Mouse (Mus musculus): ENCODE data around the gene 2010109A12Rik. TPM values are rescaled to one million over a fixed set of nuclear protein-coding genes. Genes with fewer than 3 reads are reported as not detected.

2010109A12Rik gene
- polyA plus RNA-seq, 1 experiment from 2014 or later = 1.1 TPM

DNA sequence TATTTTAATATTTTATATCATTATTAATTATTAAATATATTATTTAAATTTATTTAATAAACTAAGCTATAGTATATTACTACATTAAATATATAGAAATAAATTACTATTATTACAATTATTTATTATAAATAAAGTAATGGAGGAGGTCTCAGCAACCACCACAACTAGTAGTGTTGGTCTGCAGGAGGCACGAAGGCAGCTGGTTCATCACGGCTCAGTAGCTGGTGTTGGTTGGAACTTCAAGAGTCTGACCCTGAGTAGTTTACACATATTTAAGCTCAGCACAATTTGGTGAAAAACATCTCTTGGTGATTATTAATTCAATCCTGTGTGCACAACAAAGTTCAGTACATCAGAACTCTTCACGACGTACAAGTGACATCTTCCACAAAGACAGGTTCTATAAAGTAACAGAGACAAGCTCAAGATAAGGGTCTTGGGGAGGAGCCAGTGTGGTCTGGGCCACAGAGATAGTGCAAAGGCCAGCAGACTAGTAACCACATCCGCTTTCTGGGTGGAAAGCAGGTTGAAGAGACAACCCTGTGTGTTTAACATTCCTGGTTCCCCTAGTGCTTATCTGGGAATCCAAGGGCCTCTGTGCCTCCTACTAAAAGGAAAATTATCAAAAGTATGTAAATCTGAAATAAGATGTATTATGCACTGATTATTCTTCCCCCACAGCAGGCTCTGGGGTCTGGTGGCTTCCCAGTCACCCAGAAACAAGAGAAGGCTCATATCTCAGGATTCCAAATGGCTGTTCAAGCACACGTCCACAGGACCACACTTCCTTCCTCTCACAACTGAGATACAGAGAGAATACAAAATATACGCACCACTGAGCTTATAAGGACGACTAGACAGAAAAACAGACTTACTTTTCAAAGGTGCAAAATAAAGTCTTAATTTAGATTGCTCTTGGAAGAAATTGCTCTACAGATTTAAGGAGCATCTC, 33.5 kb downstream of the 2010109A12Rik start:
- DNase-seq (ENCODE audit: low spot score) (no peak), ATAC-seq (ENCODE audit: low FRiP score, low TSS enrichment) (no peak)
- Histone ChIP-seq H3K27me3 (ENCODE audit: control insufficient read depth, insufficient read depth, low read length) (no peaks in the 10 kb centered on the region), H3K27ac (replicated peaks) (no peak overlapping the region), H3K9me3 (ENCODE audit: control insufficient read depth, low read length) (no peaks in the 10 kb centered on the region), H3K4me3 (ENCODE audit: low read depth, low read length) (no peak overlapping the region), H3K9ac (ENCODE audit: low read length) (no peak overlapping the region), H3K4me2 (replicated peaks; ENCODE audit: low read depth) (no peak overlapping the region), H3K4me1 (replicated peaks; ENCODE audit: control insufficient read depth, insufficient read depth) (no peaks in the 10 kb centered on the region), H3K36me3 (ENCODE audit: control insufficient read depth, insufficient read depth, low read length) (no peaks in the 10 kb centered on the region)
- TF ChIP-seq CTCF (IDR thresholded peaks at IDR 0.05; ENCODE audit: low read depth) (no peak), EP300 (optimal IDR thresholded peaks at IDR 0.05) (no peak)
- WGBS = 78% methylated on average over 8 of the region's 8 CpGs

DNA sequence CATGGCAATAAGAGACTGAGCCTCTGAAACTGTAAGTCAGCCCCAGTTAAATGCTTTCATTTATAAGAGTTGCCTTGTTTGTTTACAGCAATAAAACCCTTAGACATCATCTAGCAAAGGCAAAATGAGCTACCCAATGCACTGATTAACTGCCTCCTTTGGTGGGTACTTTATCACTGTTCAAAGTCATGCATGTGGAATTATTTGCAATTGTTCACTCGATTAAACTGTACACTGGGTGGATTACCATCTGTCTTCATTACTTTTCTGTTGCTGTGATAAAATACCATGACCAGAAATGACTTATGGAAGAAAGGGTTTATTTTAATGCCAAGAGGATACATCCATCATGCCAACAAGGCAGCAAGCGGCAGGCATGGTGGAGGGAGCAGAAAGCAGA, 39.0 kb downstream of the 2010109A12Rik start:
- no peaks in the 10 kb centered on the region for H3K27me3 ChIP-seq (ENCODE audit: control insufficient read depth, insufficient read depth, low read length)

DNA sequence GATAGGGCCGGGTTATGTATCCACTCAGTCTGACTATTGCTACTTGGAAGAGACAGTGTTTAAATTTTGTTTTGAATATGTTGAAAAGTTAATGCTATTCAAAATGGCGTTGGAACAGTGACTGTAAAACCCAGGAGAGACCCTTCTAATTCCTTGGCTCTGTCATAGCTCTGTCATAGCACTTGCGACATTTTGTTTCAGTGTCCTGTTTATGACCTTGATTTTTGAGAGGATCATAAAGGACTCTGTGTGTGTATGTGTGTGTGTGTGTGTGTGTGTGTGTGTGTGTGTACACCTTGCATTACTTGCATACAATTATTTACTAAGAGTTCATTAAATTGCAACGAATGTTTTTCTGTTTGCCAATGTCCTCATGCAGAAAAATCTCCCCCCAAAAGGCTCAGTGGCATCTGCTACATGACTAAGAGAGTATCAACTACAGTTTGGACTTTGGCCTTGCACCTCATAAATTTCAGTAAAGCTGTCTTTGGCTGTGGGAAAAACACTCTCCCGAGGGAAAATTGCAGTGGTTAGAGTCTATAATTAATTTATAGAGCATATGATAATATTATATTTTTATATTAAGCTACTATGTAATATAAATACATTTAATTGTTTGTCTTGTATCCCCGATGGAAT, 43.7 kb downstream of the 2010109A12Rik start:
- no peaks in the 10 kb centered on the region for H3K9me3 ChIP-seq (ENCODE audit: control insufficient read depth, low read length)
- no peaks in the 10 kb centered on the region for H3K36me3 ChIP-seq (ENCODE audit: control insufficient read depth, insufficient read depth, low read length)
- H3K4me3 ChIP-seq (ENCODE audit: low read depth, low read length) = no peak overlapping the region
- TF ChIP-seq CTCF (IDR thresholded peaks at IDR 0.05; ENCODE audit: low read depth) = no peak
- no peak for TF ChIP-seq EP300 (optimal IDR thresholded peaks at IDR 0.05)
- H3K4me1 ChIP-seq (replicated peaks; ENCODE audit: control insufficient read depth, insufficient read depth) = no peaks in the 10 kb centered on the region
- no peak overlapping the region for H3K27ac ChIP-seq (replicated peaks)
- WGBS = 66% methylated on average over 6 of the region's 6 CpGs
- H3K9ac ChIP-seq (ENCODE audit: low read length) = no peak overlapping the region
- ATAC-seq (ENCODE audit: low FRiP score, low TSS enrichment) (no peak), DNase-seq (ENCODE audit: low spot score) (no peak)
- H3K4me2 ChIP-seq (replicated peaks; ENCODE audit: low read depth) = no peak overlapping the region
- H3K27me3 ChIP-seq (ENCODE audit: control insufficient read depth, insufficient read depth, low read length) = no peaks in the 10 kb centered on the region

More for the DNA sequence above, 39.0 kb downstream of the 2010109A12Rik start:
- no peaks in the 10 kb centered on the region for H3K36me3 ChIP-seq (ENCODE audit: control insufficient read depth, insufficient read depth, low read length)
- H3K27ac ChIP-seq (replicated peaks) = no peak overlapping the region
- DNase-seq (ENCODE audit: low spot score) (no peak), ATAC-seq (ENCODE audit: low FRiP score, low TSS enrichment) (no peak)
- no peaks in the 10 kb centered on the region for H3K4me1 ChIP-seq (replicated peaks; ENCODE audit: control insufficient read depth, insufficient read depth)
- H3K9ac ChIP-seq (ENCODE audit: low read length) = no peak overlapping the region
- no peak for TF ChIP-seq CTCF (IDR thresholded peaks at IDR 0.05; ENCODE audit: low read depth)
- no peak for TF ChIP-seq EP300 (optimal IDR thresholded peaks at IDR 0.05)
- no peaks in the 10 kb centered on the region for H3K9me3 ChIP-seq (ENCODE audit: control insufficient read depth, low read length)
- H3K4me3 ChIP-seq (ENCODE audit: low read depth, low read length) = no peak overlapping the region
- H3K4me2 ChIP-seq (replicated peaks; ENCODE audit: low read depth) = no peak overlapping the region
- 58% methylated on average over 2 of the region's 2 CpGs for WGBS

DNA sequence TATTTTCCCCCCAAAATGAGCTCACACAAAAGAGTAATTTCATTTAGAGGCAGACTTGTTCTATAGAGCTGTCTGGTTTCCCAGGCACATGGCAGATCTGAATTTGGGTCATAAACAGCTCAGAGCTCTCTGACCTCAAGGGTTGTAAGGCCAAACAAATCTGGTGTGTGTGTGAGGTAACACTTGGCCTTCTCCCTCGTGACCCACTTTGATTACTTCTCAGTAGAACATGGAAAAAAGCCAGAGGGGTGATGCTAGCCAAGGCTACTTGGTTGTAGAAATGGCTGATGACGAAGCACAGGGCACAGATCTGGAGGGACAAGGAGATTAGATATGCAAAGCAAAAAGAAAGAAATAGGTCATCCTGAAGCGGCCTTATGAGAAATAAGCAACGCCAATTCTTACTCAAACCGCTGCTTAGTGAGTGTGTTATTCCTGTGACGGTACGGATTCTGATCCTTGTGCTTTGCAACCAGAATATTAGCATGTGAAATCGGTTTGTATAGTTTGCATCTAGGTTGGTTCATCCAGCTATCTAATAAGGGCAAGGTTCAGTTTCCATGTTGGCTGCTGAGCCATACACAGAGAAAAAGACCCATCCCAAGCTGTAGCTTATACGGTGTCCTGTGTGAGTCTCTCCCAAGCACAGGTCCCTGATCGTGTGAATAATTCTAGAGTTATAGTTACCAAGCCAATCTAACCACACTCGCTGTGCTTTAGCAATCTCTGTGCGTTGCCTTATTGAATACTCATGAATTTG, 44.9 kb downstream of the 2010109A12Rik start:
- no peak for TF ChIP-seq EP300 (optimal IDR thresholded peaks at IDR 0.05)
- no peak for TF ChIP-seq CTCF (IDR thresholded peaks at IDR 0.05; ENCODE audit: low read depth)
- H3K27ac ChIP-seq (replicated peaks) = no peak overlapping the region
- no peaks in the 10 kb centered on the region for H3K27me3 ChIP-seq (ENCODE audit: control insufficient read depth, insufficient read depth, low read length)
- no peak overlapping the region for H3K9ac ChIP-seq (ENCODE audit: low read length)
- DNase-seq (ENCODE audit: low spot score) (no peak), ATAC-seq (ENCODE audit: low FRiP score, low TSS enrichment) (no peak)
- H3K36me3 ChIP-seq (ENCODE audit: control insufficient read depth, insufficient read depth, low read length) = no peaks in the 10 kb centered on the region
- no peaks in the 10 kb centered on the region for H3K9me3 ChIP-seq (ENCODE audit: control insufficient read depth, low read length)
- 82% methylated on average over 12 of the region's 12 CpGs for WGBS
- H3K4me2 ChIP-seq (replicated peaks; ENCODE audit: low read depth) = no peak overlapping the region
- no peak overlapping the region for H3K4me3 ChIP-seq (ENCODE audit: low read depth, low read length)
- no peaks in the 10 kb centered on the region for H3K4me1 ChIP-seq (replicated peaks; ENCODE audit: control insufficient read depth, insufficient read depth)

DNA sequence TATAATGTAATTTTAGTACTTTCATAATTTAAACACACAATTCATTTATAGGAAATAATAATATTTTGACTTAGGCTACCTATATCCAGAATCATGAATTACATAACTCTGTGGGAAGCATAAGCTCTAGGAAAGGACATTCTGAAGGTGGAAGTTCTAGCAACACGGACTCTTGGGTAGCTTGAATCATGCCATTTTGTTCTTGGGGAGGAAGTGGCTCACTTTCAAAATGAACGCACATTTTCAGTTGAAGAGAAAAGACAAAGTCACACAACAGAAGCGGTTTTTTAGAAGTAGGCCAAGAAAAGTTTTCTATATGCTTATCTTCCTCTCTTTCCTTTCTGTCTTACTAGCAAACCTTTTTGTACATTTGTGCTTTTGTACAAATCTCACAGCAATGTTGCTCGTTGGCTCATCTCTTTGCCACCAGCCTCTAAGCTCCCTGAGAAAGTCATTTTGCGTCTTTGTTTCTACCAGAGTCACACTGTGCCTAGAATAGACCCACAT, 49.5 kb downstream of the 2010109A12Rik start:
- Histone ChIP-seq H3K4me1 (replicated peaks; ENCODE audit: control insufficient read depth, insufficient read depth) (no peaks in the 10 kb centered on the region), H3K9ac (ENCODE audit: low read length) (no peak overlapping the region), H3K4me3 (ENCODE audit: low read depth, low read length) (no peak overlapping the region), H3K9me3 (ENCODE audit: control insufficient read depth, low read length) (no peaks in the 10 kb centered on the region), H3K27ac (replicated peaks) (no peak overlapping the region), H3K4me2 (replicated peaks; ENCODE audit: low read depth) (no peak overlapping the region), H3K27me3 (ENCODE audit: control insufficient read depth, insufficient read depth, low read length) (no peaks in the 10 kb centered on the region), H3K36me3 (ENCODE audit: control insufficient read depth, insufficient read depth, low read length) (no peaks in the 10 kb centered on the region)
- TF ChIP-seq CTCF (IDR thresholded peaks at IDR 0.05; ENCODE audit: low read depth) (no peak), EP300 (optimal IDR thresholded peaks at IDR 0.05) (no peak)
- DNase-seq (ENCODE audit: low spot score) (no peak), ATAC-seq (ENCODE audit: low FRiP score, low TSS enrichment) (no peak)
- WGBS = 85% methylated on average over 5 of the region's 5 CpGs

Measured in stomach, postnatal 0 days (tissue).